Mouse (Mus musculus) small intestine, adult 2 months (tissue): ENCODE measurements around the gene Rhog.

Source experiments
- CTCF ChIP-seq: fragments of 200-500 bp; IDR thresholded peaks from 2 replicates; pipeline ENCODE4 v1.5.1; 2012; ENCODE audit warnings: low read depth, mild to moderate bottlenecking, control low read depth, inconsistent platforms, low read length, moderate library complexity, mixed read lengths; ENCODE audit not compliant: insufficient replicate concordance, insufficient read length; ENCODE audit errors: extremely low read depth
- POLR2A ChIP-seq: fragments of 200-500 bp; IDR thresholded peaks from 2 replicates; pipeline ENCODE4 v1.6.1; 2012; ENCODE audit warnings: low read depth, mild to moderate bottlenecking, control low read depth, inconsistent platforms, low read length, moderate library complexity

GRCm38 (mm10) chr7:102258753-102259152 lies 2.9 kb upstream of the Rhog start:
- TF ChIP-seq POLR2A (no peak), CTCF (no peak)
